Mouse (Mus musculus): Measurements from ENCODE around the gene Aff2.

GRCm38 (mm10) chrX:69355621-69356020 is 4.5 kb upstream of the Aff2 start:
- TF ChIP-seq CTCF (IDR thresholded peaks at IDR 0.05; ENCODE audit: borderline replicate concordance, control insufficient read depth, extremely low read depth, insufficient read depth, low read length, poor library complexity) (no peak), POLR2A (IDR thresholded peaks at IDR 0.05; ENCODE audit: control insufficient read depth, extremely low read depth, insufficient read depth, low read length, poor library complexity) (no peak)
